Mouse (Mus musculus) natural killer cell, adult 2 months (primary cell): ENCODE results near the gene Gfer.

Source experiments
- DNase-seq, 2 experiments: peaks; one replicate each; pipeline ENCODE4 v3.0.0; 2022; ENCODE audit warnings: low spot score in 2 of 2

The Gfer gene

GRCm38 (mm10) chr17:24648731-24649377, 47.1 kb downstream of the Gfer start:
- DNase-seq = no peak

GRCm38 (mm10) chr17:24647493-24647892, 48.5 kb downstream of the Gfer start:
- no peak for DNase-seq

GRCm38 (mm10) chr17:24646381-24646780, 49.6 kb downstream of the Gfer start:
- no peak for DNase-seq

- DNase-seq = no peak
These were observed 50.0 kb downstream of the Gfer start for GRCm38 (mm10) chr17:24645916-24646315.

- no peak for DNase-seq
These were observed 50.9 kb downstream of the Gfer start for GRCm38 (mm10) chr17:24644875-24645721.

- no peak for DNase-seq
These were observed 51.8 kb downstream of the Gfer start for GRCm38 (mm10) chr17:24644030-24644715.
